Mouse (Mus musculus): ENCODE measurements around the gene Trmo. TPM values are rescaled to one million over a fixed set of nuclear protein-coding genes. Genes with fewer than 3 reads are reported as not detected.

Trmo gene
- total RNA-seq (2021), result 1 to 10 TPM; 5.5 to 6.6 TPM
- long read RNA-seq, experiment 1, partial matches to known transcripts, result 0 of 2 reads
- long read RNA-seq, experiment 1, other reads (novel, unspliced or antisense), result 1 of 2 reads
- long read RNA-seq, experiment 2, transcript Trmo-201 (5 exons, 1,527 nt), result major isoform, 7 of 8 reads
- long read RNA-seq, experiment 2, partial matches to known transcripts, result 0 of 8 reads
- long read RNA-seq, experiment 2, other reads (novel, unspliced or antisense), result 1 of 8 reads

- DNase-seq (ENCODE audit: low spot score in 2 of 2), result peak; percentile 93 to 95
Observed at GRCm38 (mm10) chr4:46389013-46389611, at the start of gene Trmo. Gene Trmo, minus strand, starts transcription at chr4:46389437.

DNA sequence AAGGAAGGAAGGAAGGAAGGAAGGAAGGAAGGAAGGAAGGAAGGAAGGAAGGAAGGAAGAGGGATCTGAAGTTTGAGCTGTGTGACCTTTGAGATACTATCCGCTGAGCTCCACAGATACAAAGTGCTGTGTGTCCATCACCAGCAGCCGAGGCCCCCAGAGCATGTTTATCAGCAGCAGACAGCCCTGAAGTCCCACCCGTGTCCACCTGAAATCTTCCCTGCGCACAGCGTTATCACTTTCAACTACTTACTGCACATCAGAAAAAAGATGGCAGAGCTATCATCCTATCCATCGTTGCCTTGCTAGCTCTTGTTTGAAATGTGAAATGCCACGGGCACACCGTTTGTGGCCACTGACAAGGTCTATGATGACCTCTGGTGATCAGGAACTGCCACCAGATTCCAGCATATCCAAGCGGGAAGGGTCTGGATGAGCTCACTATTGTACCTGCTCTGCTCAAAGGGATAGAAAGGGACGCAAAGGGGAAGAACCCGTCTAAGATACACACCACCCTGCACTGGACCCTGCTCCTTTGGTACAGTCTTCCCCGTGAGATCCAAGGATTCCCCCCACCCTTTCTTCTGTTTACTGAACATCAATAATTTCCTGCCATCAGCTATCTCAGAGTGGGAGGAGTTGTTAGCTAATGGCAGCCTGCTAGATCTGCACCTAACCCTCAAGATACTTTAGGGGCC is 43.3 kb upstream of the Trmo start:
- DNase-seq (ENCODE audit: low spot score in 2 of 2), result no peak

DNA sequence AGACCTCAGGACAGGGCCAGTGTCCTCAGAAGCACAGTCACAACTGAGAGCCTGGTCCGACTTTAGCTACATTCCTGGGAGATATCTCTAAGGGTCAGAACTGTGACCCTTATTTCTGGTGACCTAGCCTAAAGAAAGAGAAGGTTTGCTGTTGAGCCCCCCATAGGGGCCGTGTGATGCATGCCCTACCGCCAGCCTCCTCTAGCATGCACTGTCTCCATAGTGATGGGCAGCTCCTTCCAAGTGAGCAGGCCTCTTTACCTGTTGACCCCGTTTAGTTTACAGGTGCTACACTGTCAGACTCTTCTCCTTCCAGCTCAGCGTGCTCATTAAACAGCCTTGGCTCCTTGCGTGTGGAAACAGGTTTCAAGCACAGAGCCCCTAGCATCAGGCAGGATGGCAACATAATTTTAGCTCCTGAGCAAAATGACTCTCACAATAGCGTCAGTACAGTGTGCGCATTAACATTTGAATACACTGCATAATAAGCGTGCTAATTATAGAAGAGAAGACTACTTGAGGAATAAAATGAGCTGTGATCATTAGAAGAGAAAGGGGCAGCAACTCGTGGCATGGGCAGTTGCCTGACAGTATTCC is 39.8 kb upstream of the Trmo start:
- no peak for DNase-seq (ENCODE audit: low spot score in 2 of 2)

DNA sequence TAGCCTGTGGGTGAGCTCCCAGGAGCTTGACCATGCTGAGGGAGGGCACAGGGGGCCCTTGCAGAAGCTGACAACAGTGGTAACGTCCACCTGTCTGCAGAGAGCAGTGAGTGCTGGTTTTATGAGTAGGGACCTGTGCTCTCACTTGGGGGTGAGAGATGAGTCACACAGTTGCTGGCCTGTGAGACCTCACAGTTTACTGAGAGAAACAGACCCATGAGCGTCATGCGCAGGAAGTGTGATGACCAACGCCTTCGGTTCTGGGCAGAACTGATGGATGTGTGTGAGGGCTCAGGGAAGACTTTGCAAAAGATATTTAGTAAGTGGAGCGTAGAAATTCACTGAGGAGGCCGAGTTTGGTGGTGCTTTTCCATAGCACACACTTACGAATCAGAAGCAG is 33.4 kb upstream of the Trmo start:
- no peak for DNase-seq (ENCODE audit: low spot score in 2 of 2)

DNA sequence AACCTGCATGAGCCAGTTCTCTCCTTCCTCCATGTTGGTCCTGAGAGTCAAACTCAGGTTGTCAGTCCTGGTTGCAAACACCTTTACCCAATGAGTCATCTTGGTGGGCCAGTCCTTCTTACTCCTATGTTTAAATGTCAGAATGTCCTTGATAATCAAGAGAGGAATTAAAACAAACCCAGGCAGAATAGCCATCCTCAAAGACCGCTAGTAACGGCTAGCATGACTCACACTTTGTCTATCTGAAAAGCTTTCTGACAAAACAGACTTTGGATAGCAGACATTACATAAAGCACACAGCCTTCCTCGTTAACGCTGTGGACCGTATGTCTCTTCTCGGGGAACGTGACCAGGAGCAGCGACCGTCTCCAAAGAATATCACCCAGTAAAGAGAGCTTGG is 29.6 kb upstream of the Trmo start:
- DNase-seq (ENCODE audit: low spot score in 2 of 2), result peak in 1 of 2 experiments; percentile 9

DNA sequence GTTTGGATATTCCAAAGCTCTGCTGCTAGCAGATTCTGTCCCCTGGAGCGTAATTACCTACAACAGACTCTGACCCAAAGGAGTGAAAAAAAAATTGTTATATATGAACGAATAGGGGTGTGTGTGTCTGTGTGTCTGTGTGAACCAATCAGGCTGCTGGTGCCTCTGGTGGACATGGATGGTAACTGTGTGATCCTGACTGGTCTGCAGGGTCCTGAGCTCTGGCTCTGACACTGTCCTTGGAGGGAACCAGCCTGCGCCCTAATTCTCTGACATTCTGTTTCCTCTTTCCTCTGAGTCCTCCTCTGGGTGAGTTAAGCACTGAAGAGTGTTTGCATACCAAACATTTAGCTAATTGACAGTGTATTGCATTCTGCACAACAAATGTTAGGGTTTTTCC is 28.3 kb upstream of the Trmo start:
- peak in 1 of 2 experiments; percentile 12 for DNase-seq (ENCODE audit: low spot score in 2 of 2)

- DNase-seq (ENCODE audit: low spot score in 2 of 2), result no peak
Observed at GRCm38 (mm10) chr4:46413406-46413805, 24.2 kb upstream of the Trmo start, which contains the start of gene Hemgn. Gene Hemgn, minus strand, starts transcription at chr4:46413506.

DNA sequence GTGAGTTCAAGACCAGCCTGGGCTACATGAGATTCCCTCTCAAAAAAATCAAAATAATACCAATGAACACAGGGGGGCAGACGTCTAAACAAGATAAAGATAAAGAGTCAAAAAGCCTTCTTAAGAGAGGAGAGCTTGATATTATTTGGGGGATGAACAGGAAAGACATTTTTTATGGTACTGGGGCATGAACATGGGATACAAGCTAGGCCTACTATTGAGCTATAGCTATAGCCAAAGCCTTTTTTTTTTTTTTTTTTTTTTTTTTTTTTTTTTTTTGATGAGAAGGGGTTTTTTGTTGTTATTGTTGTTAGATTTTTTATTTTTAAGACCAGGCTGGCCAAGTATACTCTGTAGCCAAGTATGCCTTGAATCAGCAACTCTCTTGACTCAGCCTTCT is 22.9 kb upstream of the Trmo start:
- no peak for DNase-seq (ENCODE audit: low spot score in 2 of 2)

DNA sequence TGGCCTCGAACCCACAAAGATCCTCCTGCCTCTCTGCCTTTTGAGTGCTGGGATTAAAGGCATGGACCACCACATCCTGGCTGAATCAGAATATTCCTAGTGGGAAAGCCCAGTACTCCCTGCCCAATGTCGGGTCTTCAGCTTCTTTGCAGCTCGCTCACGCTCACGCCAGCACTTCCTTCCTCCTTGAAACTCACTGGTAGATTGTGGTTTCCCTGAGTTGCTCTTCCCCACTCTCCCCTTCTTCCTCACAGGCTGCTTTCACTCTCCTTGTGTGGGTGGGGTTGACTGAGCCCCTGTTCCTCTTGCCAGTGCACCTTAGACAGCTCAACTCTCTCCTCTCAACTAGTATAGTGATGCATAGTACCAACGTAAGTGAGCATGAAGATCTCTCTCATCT is 22.3 kb upstream of the Trmo start:
- no peak for DNase-seq (ENCODE audit: low spot score in 2 of 2)

DNA sequence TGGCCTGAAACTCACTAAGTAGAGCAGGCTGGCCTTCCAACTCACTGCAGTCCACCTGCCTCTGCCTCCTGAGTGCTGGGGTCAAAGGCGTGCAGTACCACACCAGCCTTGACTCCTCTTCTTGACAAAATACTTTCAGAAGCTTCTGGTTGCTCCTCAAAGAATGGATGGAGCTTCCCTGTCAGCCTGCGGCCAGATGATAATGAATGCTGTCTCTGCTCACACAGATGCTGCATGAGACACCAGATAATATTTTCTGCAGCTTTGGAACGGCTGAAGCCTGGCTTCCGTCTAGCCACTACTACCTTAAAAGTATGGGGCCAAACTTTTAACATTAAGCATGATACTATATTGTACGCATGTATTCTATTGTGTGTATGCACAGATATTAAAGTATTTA is 21.4 kb upstream of the Trmo start:
- no peak for DNase-seq (ENCODE audit: low spot score in 2 of 2)

- DNase-seq (ENCODE audit: low spot score in 2 of 2), result no peak
Observed at GRCm38 (mm10) chr4:46406966-46407703, 17.9 kb upstream of the Trmo start.

GRCm38 (mm10) chr4:46404042-46404795 is 15.0 kb upstream of the Trmo start:
- no peak for DNase-seq (ENCODE audit: low spot score in 2 of 2)

DNA sequence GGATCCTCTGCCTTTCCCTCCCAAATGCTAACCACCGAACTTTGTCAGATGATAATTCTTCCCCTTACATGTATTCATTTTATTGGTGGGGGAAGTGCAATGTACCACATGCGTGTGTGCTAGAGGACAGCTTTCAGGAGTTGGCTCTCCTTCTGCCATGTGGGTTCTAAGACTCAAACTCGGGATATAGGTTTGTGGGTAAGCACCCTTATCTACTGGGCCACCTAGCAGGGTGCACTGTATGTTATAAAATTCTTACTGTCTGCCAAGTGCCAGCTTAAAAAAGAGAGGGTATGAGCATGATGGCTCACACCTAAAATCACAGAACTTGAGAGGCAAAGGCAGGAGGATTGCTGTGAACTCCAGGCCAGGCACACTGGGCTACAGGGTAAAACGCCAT is 9.6 kb upstream of the Trmo start:
- no peak for DNase-seq (ENCODE audit: low spot score in 2 of 2)

DNA sequence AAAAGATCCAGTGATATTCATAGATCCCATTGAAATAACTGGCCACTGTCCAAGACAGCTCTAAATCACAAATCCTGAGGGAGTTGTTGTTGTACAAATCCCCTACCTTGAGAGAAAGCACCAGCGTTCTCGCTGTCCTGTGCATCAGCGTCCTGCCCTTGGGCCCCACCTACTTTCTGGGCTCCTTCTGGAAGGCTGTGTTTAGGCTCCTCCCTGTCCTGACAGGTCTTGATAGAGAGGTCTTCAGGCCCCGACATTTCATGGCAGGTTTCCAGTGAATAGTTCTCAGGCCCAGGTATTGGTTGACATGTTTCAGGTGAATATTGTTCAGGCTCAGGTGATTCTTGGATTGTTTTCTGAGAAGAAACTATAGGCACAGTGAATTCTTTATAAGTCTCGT is 6.5 kb upstream of the Trmo start:
- DNase-seq (ENCODE audit: low spot score in 2 of 2), result no peak

DNA sequence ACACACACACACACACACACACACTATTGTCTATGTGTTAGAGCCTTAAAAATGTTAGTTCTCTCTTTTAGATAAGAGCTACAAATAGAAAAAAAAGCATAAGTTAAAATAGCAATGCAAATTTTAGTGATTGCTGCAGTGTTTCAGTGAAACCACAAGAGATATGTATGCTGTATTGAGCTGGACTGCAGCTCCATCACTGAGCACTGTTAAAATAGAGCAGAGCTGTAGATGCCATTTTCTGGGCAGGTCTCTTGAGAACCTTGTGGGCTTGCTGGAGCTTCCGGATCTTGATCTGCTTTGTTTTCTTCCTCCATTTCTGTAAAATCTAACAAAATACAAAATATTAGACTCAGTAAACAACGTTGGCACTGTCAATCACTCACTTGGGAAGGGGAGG is 5.2 kb upstream of the Trmo start:
- no peak for DNase-seq (ENCODE audit: low spot score in 2 of 2)

DNA sequence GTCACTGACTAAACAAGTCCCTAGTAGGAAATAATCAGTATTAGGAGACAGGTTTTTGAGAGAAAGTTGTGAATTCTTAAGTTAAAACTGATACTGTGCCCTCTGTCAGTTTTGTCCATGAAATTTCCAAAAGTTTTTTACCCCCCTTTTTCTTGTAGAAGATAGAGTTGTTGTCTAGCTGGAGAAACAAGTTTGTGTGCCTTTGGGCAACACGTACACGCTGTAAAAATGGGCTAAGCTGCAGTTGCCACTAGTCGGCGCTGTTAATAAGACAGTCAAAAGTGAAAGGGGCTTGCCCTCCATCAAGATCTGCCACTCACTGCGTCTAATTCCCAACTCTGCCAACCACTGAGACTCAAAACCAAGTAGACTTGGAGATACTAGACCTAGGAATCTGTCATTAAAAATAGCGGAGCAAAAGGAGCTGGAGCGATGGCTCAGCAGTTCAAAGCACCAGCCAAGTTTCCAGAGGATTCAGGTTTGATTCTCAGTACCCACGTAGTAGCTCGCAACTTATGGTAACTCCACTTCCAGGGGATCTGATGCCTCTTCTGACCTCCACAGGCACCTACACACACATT is 1.2 kb upstream of the Trmo start:
- DNase-seq (ENCODE audit: low spot score in 2 of 2), result peak; percentile 75

DNA sequence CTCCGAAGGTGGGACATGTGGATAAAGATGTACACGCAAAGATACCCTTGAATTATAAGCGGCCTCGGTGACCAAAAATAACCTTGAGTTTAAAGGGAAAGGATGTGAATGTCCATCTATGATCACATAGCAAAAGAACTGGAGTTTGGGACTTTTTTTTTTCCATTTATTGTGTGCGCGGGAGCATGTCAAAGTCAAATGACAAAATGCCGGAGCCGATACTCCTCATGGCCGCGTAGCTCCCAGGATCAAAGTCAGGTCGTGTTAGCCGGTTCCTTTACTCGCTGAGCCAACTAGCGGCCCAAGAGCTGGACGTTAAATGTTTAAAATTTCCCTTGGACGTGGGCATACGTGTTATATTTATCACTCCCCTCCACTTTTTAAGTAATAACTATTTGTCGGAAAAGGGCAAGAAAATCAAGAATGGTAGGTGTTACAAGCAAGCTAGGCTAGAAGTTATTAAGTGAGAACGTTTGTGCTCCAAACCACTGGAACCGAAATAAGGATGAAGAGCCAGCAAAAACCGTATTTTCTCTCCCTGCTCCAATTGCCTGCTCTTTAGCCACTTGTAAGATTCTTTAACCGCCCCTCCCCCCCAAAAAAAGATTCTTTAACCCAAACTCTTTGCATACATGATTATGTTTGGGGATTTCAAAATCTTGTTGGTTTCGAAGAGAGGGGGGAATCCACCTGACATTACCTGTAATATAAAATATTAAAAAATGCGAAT is 540 bp upstream of the Trmo start:
- peak in 1 of 2 experiments; percentile 32 for DNase-seq (ENCODE audit: low spot score in 2 of 2)

GRCm38 (mm10) chr4:46388556-46388955 is 681 bp downstream of the Trmo start:
- DNase-seq (ENCODE audit: low spot score in 2 of 2), result no peak

- DNase-seq (ENCODE audit: low spot score in 2 of 2), result peak; percentile 73 to 78
Observed at GRCm38 (mm10) chr4:46374869-46375368, 14.3 kb downstream of the Trmo start.
